Mouse (Mus musculus): Measurements from ENCODE around the gene Grik2. TPM values are rescaled to one million over a fixed set of nuclear protein-coding genes. Genes with fewer than 3 reads are reported as not detected.
A peak's percentile ranks its signal among the peaks of the same experiment; 100 is the strongest.

Gene Grik2
- polyA plus RNA-seq, 1 experiment from 2014 or later = 2.0 TPM

DNA sequence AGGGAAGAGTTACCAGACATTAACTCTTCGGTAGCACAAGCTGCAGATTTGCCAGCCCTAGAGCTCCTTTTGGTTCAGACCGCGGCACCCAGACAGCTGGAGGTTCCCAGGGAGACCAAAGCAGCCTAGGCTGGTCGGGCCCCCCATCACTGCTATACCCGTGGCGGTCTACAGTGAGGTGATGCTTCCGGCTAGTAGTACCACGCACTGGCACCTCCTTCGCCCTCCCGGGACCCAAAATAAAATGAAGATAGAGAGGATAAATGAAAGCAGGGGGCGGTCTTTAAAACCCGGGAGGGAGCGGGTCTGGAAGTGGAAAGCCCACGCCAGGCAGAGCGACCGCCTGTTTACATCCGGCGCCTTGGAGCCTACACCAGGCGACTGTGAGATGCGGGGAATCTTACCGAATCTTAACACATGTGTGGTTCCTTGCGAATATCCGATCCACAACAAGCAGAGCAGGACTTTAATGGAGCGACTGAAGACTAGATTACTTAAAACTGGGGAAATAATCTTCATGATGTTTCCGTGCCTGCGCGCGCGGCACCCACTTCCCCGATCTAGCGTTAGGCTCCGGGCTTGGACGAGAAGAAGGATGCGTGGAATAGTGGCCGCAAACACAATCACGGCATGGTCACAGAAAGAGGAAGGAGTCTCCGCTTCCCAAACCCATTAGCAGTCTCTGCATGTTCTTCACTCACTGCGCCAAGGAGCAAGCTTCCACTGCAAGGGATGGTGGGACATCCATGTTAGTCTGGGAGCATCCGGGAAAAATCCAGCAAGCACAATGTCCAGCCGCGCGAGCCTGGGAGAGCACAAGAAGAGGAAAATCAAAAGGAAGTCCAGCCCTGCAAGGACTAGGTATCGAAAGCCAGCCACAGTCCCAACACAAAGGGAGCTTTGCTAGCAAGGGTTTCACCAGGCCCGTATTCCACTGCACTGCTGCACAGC is 5.5 kb downstream of the Grik2 start:
- no peak overlapping the region for H3K27ac ChIP-seq
- ATAC-seq (ENCODE audit: insufficient number of reproducible peaks, insufficient read depth, low FRiP score, low TSS enrichment, low read depth) = peak; percentile 45
- H3K4me1 ChIP-seq (replicated peaks) = peaks cover 20% of the 10 kb centered on the region
- under 1% methylated on average over 44 of the region's 44 CpGs for WGBS
- peak overlapping the region; percentile 52 for H3K4me3 ChIP-seq (replicated peaks)
- no peaks in the 10 kb centered on the region for H3K9me3 ChIP-seq
- peak overlapping the region; percentile 47 for H3K9ac ChIP-seq (replicated peaks)
- H3K27me3 ChIP-seq = peaks cover 26% of the 10 kb centered on the region
- peak overlapping the region; percentile 85 for H3K4me2 ChIP-seq
- no peaks in the 10 kb centered on the region for H3K36me3 ChIP-seq

DNA sequence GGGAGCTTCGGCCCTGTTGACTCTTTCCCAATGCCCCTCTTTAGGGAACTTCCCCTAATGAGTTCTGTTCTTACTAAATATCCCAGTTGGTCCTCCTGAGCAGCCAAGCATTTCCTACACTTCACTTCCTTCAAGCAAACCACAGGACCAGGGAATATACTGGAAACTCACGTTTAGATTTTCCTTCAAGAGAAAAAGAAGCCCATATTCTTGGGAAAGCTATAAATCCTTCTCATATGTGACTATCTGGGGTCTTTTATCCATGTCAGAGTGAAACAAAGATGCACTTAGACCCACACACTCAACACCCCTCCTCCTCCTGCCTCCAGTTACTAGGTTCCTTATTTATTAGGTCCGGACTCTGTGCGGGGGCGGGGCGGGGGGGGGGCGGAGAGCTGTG is 6.5 kb downstream of the Grik2 start:
- H3K9ac ChIP-seq (replicated peaks) = no peak overlapping the region
- H3K4me2 ChIP-seq = peak overlapping the region; percentile 85
- H3K27me3 ChIP-seq = peaks cover 22% of the 10 kb centered on the region
- WGBS = 6% methylated on average over 7 of the region's 7 CpGs
- H3K9me3 ChIP-seq = no peaks in the 10 kb centered on the region
- no peaks in the 10 kb centered on the region for H3K36me3 ChIP-seq
- H3K27ac ChIP-seq = no peak overlapping the region
- H3K4me3 ChIP-seq (replicated peaks) = peak overlapping the region; percentile 52
- H3K4me1 ChIP-seq (replicated peaks) = peaks cover 20% of the 10 kb centered on the region
- ATAC-seq (ENCODE audit: insufficient number of reproducible peaks, insufficient read depth, low FRiP score, low TSS enrichment, low read depth) = no peak

DNA sequence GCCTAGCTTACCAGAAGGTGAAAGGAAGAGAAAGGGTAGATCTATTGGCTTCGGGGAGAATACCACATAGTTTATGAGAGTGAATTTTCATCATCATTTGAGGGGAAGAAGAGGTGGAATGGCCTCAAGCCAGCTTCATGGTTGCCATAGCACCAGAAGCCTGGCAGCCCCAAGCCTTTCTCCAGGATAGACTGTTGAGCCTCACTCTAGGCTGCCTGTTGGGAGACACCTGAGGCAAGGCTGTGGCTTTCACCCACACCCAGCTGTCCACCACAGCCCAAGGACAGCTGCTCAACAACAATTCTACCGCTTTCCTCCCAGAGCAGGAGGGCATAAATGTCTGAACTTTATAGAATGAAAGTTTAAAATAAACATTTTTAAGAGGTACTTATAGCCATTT is 8.1 kb downstream of the Grik2 start:
- WGBS = 60% methylated on average over 2 of the region's 2 CpGs
- peaks cover 20% of the 10 kb centered on the region for H3K4me1 ChIP-seq (replicated peaks)
- no peaks in the 10 kb centered on the region for H3K36me3 ChIP-seq
- H3K4me2 ChIP-seq = no peak overlapping the region
- no peak overlapping the region for H3K4me3 ChIP-seq (replicated peaks)
- no peak for ATAC-seq (ENCODE audit: insufficient number of reproducible peaks, insufficient read depth, low FRiP score, low TSS enrichment, low read depth)
- peaks cover 15% of the 10 kb centered on the region for H3K27me3 ChIP-seq
- no peaks in the 10 kb centered on the region for H3K9me3 ChIP-seq
- no peak overlapping the region for H3K27ac ChIP-seq
- H3K9ac ChIP-seq (replicated peaks) = no peak overlapping the region

DNA sequence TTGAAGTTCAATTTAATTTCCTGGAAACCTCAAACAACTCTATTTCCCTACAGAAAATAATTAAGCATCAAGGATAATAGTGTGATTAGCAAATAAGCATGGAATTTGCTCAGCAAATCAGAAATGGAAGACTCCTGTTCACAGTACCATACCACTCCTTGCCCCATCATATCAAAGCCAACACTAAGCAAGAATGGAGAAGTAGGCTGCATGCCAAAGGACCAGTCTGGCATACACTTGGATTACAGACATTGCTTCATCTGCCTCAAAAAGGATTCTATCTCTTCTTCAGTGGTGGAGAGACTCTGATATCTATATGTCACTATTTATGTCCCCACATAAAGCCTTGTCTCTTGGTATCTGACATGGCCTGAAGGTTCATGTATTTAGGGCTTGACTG is 19.7 kb downstream of the Grik2 start:
- Histone ChIP-seq H3K9ac (replicated peaks) (no peak overlapping the region), H3K9me3 (no peaks in the 10 kb centered on the region), H3K27ac (no peak overlapping the region), H3K4me3 (replicated peaks) (no peak overlapping the region), H3K36me3 (no peaks in the 10 kb centered on the region), H3K27me3 (no peaks in the 10 kb centered on the region), H3K4me2 (no peak overlapping the region), H3K4me1 (replicated peaks) (no peaks in the 10 kb centered on the region)
- no peak for ATAC-seq (ENCODE audit: insufficient number of reproducible peaks, insufficient read depth, low FRiP score, low TSS enrichment, low read depth)

DNA sequence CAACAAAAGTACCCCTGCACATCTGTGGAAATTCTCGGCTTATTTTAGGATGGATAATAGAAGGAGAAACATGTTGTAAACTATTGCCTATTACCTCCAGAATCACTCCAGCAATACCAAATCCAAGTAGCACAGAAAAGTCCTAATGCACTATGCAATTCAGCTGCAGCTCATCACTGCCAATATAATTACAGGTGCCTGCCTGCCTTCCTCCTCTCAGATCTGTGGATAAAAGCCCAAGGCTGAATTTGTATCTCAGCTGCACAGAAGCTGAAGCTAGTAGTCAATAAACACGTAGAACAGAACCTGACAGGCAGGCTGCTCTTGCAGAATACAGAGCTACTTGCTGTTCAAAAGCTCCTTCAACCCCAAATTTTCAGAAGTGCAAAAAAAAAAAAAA is 21.0 kb downstream of the Grik2 start:
- H3K9me3 ChIP-seq = no peaks in the 10 kb centered on the region
- no peaks in the 10 kb centered on the region for H3K4me1 ChIP-seq (replicated peaks)
- no peak for ATAC-seq (ENCODE audit: insufficient number of reproducible peaks, insufficient read depth, low FRiP score, low TSS enrichment, low read depth)
- H3K36me3 ChIP-seq = no peaks in the 10 kb centered on the region
- WGBS = 63% methylated on average over 2 of the region's 2 CpGs
- H3K27me3 ChIP-seq = no peaks in the 10 kb centered on the region
- H3K9ac ChIP-seq (replicated peaks) = no peak overlapping the region
- H3K4me2 ChIP-seq = no peak overlapping the region
- H3K27ac ChIP-seq = no peak overlapping the region
- no peak overlapping the region for H3K4me3 ChIP-seq (replicated peaks)

DNA sequence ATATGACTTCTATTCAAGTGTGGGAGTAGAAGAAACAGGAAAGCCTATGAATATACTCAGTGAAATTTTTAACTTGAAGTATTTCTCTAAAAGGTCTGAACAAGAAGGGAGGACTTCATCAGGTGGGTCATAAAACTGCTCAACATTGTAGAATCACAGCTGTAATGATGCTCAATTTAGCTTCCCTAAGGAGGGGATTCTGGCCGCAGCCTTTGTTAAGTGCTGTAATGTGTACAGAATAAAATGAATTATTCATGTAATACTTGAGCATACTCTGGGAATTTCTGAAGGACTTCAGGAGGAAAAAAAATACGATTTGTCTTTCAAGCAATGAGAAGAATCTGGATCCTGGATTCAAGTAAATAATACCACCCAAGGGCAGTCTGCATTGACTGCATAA is 26.0 kb downstream of the Grik2 start:
- H3K9ac ChIP-seq (replicated peaks) = no peak overlapping the region
- no peak for ATAC-seq (ENCODE audit: insufficient number of reproducible peaks, insufficient read depth, low FRiP score, low TSS enrichment, low read depth)
- WGBS = 79% methylated on average over 2 of the region's 2 CpGs
- H3K9me3 ChIP-seq = no peaks in the 10 kb centered on the region
- H3K4me1 ChIP-seq (replicated peaks) = no peaks in the 10 kb centered on the region
- no peaks in the 10 kb centered on the region for H3K36me3 ChIP-seq
- no peaks in the 10 kb centered on the region for H3K27me3 ChIP-seq
- H3K4me3 ChIP-seq (replicated peaks) = no peak overlapping the region
- no peak overlapping the region for H3K27ac ChIP-seq
- no peak overlapping the region for H3K4me2 ChIP-seq

DNA sequence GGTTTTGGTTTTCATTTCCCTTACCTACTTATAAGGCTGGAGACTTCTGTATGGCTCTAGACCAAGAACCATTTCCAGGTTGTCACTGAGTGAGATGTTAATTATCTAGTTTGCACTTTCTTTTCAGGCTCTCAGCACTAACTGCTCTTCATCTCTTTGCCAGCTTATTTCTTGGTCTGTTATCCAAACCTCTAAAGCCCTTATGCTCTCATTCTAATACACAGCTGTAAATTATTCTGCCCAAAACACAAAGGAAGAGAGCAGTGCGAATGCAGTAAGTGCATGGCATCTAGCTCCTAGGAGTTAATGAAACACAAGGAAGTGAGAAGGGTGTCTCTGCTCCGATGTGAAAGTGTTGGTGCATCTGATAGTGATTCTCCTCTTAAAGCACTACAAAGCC is 36.8 kb downstream of the Grik2 start:
- WGBS = 45% methylated on average over 2 of the region's 2 CpGs
- no peaks in the 10 kb centered on the region for H3K36me3 ChIP-seq
- no peak for ATAC-seq (ENCODE audit: insufficient number of reproducible peaks, insufficient read depth, low FRiP score, low TSS enrichment, low read depth)
- no peak overlapping the region for H3K9ac ChIP-seq (replicated peaks)
- no peaks in the 10 kb centered on the region for H3K4me1 ChIP-seq (replicated peaks)
- no peak overlapping the region for H3K4me3 ChIP-seq (replicated peaks)
- H3K4me2 ChIP-seq = no peak overlapping the region
- H3K27me3 ChIP-seq = no peaks in the 10 kb centered on the region
- H3K27ac ChIP-seq = no peak overlapping the region
- no peaks in the 10 kb centered on the region for H3K9me3 ChIP-seq

DNA sequence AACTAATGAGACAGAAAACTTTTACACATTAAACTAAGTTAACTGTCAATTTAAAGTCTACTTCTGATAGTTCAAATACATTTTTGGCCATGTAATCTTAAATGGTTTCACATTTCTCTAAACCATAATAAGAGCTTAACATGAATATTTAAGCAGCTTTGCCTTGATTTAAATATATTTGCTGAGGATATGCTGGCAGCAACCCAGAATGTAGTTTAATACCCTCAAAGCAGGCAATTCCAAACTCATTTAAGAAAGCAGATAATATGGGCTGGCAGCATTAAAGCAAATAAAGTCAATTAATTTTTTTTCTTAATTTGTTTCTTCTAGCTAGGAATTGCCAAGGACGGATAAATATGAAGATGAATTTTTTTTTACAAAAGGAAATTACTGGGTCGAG is 56.7 kb downstream of the Grik2 start:
- ATAC-seq (ENCODE audit: insufficient number of reproducible peaks, insufficient read depth, low FRiP score, low TSS enrichment, low read depth) = no peak
- 81% methylated on average over 2 of the region's 2 CpGs for WGBS
- H3K36me3 ChIP-seq = no peaks in the 10 kb centered on the region

DNA sequence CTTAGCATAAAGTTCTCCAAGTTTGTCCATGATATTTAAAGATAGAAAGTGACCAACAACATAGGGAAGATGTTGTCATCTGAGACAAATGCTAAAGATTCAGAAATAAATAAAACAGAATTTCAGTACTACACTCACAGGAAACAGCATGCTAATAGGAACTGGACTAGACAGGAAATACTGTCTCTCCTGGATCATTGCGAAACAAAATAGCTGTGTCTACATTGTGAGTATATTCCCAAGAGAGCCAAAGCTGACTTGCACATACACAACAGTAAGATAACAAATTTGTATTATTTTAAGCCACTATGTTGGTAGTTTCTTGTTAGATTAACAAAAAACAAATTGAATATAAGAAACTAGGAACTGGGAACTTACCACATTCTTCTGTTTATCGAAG is 64.9 kb downstream of the Grik2 start:
- no peak overlapping the region for H3K27ac ChIP-seq
- H3K4me2 ChIP-seq = no peak overlapping the region
- H3K4me1 ChIP-seq (replicated peaks) = no peaks in the 10 kb centered on the region
- H3K27me3 ChIP-seq = no peaks in the 10 kb centered on the region
- H3K9me3 ChIP-seq = no peaks in the 10 kb centered on the region
- WGBS = 87% methylated on average over 2 of the region's 2 CpGs
- ATAC-seq (ENCODE audit: insufficient number of reproducible peaks, insufficient read depth, low FRiP score, low TSS enrichment, low read depth) = no peak
- H3K36me3 ChIP-seq = no peaks in the 10 kb centered on the region
- no peak overlapping the region for H3K9ac ChIP-seq (replicated peaks)
- H3K4me3 ChIP-seq (replicated peaks) = no peak overlapping the region

More for the DNA sequence above, 56.7 kb downstream of the Grik2 start:
- H3K4me2 ChIP-seq = no peak overlapping the region
- H3K27me3 ChIP-seq = no peaks in the 10 kb centered on the region
- H3K4me3 ChIP-seq (replicated peaks) = no peak overlapping the region
- H3K9ac ChIP-seq (replicated peaks) = no peak overlapping the region
- no peaks in the 10 kb centered on the region for H3K4me1 ChIP-seq (replicated peaks)
- no peaks in the 10 kb centered on the region for H3K9me3 ChIP-seq
- no peak overlapping the region for H3K27ac ChIP-seq

DNA sequence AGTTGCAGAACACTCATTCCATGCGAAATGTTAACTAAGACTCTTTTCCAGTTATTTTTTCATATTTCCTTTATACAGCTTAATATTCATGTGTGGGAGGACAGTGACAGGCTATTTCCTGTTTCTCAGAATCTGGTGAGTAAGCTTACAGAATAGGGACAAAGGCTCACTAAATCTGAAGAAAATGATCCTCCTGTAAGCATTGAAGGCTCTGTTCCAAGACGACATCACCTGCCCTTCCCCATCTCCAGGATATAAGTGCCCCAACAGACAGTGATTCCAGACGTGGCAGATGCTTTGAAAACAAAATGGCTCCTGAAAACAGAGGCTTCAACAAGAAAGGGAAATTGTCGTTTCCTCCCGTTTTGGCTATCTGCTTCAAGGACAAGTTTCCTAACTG is 71.7 kb downstream of the Grik2 start:
- Histone ChIP-seq H3K36me3 (no peaks in the 10 kb centered on the region), H3K27me3 (no peaks in the 10 kb centered on the region), H3K4me3 (replicated peaks) (no peak overlapping the region), H3K4me1 (replicated peaks) (no peaks in the 10 kb centered on the region), H3K27ac (no peak overlapping the region), H3K9me3 (no peaks in the 10 kb centered on the region), H3K4me2 (no peak overlapping the region), H3K9ac (replicated peaks) (no peak overlapping the region)
- no peak for ATAC-seq (ENCODE audit: insufficient number of reproducible peaks, insufficient read depth, low FRiP score, low TSS enrichment, low read depth)
- 71% methylated on average over 5 of the region's 5 CpGs for WGBS

DNA sequence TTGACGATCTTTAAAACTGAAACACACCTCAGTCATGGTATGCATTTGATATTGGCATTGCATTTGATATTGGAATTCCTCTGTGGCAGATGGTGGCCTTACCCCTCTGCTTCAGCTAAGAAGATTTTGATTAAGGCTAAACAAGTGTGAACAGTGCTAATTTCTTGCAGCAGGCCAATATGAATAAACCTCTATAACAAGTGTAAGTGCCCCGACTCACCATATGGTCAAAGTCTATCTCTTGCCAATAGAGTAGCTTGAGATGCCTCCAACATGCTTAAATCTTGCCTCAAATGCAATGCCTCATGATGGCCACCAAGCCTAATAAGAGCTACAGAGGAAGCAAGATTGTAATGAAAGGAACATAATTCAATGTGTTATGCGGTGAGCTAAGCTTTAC is 78.8 kb downstream of the Grik2 start:
- H3K9me3 ChIP-seq = no peaks in the 10 kb centered on the region
- ATAC-seq (ENCODE audit: insufficient number of reproducible peaks, insufficient read depth, low FRiP score, low TSS enrichment, low read depth) = no peak
- no peak overlapping the region for H3K9ac ChIP-seq (replicated peaks)
- no peak overlapping the region for H3K27ac ChIP-seq
- no peaks in the 10 kb centered on the region for H3K27me3 ChIP-seq
- WGBS = 85% methylated on average over 3 of the region's 3 CpGs
- no peaks in the 10 kb centered on the region for H3K4me1 ChIP-seq (replicated peaks)
- H3K4me3 ChIP-seq (replicated peaks) = no peak overlapping the region
- H3K4me2 ChIP-seq = no peak overlapping the region
- no peaks in the 10 kb centered on the region for H3K36me3 ChIP-seq

DNA sequence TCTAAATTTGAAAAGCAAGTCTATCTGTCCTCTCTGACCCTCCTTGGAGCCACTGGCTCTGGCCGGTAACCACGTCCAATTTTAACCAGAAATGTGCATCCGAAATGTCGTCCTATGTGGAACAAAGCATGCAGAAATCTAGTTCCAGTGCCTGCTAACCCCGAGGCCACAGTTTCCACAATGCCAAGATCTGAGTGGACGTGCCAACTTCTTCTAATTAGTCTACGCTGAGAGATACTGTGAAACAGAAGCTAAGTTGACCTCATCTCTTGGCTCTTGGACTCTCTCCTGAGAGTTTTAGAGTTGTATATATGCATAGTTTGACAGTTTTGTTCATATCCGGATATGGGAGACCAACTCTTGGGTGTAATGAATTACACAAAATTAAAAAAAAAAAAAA is 84.1 kb downstream of the Grik2 start:
- ATAC-seq (ENCODE audit: insufficient number of reproducible peaks, insufficient read depth, low FRiP score, low TSS enrichment, low read depth) = no peak
- H3K4me1 ChIP-seq (replicated peaks) = no peaks in the 10 kb centered on the region
- no peaks in the 10 kb centered on the region for H3K9me3 ChIP-seq
- H3K4me2 ChIP-seq = no peak overlapping the region
- H3K27ac ChIP-seq = no peak overlapping the region
- no peaks in the 10 kb centered on the region for H3K27me3 ChIP-seq
- WGBS = 95% methylated on average over 8 of the region's 8 CpGs
- H3K9ac ChIP-seq (replicated peaks) = no peak overlapping the region
- no peaks in the 10 kb centered on the region for H3K36me3 ChIP-seq
- no peak overlapping the region for H3K4me3 ChIP-seq (replicated peaks)
